ENCODE assay signal across 8 mouse cellular contexts in the genomic region with DNA sequence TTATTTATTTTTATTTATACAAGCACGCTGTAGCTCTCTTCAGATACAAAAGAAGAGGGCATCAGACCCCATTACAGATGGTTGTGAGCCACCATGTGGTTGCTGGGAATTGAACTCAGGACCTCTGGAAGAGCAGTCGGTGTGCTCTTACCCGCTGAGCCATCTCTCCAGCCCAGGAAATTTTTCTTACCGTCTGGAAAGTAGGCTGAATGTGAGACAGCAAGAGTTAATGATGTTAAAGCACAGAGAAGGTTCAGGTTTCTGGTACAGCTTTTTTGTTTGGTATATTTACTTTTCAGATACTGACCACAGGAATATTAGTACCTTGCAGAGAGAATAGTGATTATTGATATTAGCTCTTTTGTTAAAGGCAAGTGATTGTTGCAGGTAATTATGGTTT. TPM values are rescaled to one million over a fixed set of nuclear protein-coding genes. Genes with fewer than 3 reads are reported as not detected.
A peak's percentile ranks its signal among the peaks of the same experiment; 100 is the strongest.
DNase-seq lines count a peak whose midpoint lies in the region; ATAC-seq and TF ChIP-seq lines count a peak whose summit lies in the region.

No protein-coding gene starts in this region.

- H3K4me2 ChIP-seq in kidney, embryonic 14.5 days (replicated peaks; ENCODE audit: low read depth, low read length), result peak overlapping the region; percentile 96; the same call in 1 of the 2 replicates
- H3K4me2 ChIP-seq in hindbrain, embryonic 15.5 days, result peak overlapping the region; percentile 98
- H3K4me2 ChIP-seq in midbrain, embryonic 16.5 days (ENCODE audit: low read length), result peak overlapping the region; percentile 63

- H3K9me3 ChIP-seq in kidney, embryonic 14.5 days (ENCODE audit: control insufficient read depth, low read length), result no peaks in the 10 kb centered on the region
- no peaks in the 10 kb centered on the region for H3K9me3 ChIP-seq in hindbrain, embryonic 15.5 days
- no peaks in the 10 kb centered on the region for H3K9me3 ChIP-seq in midbrain, embryonic 16.5 days (replicated peaks; ENCODE audit: control insufficient read depth, low read length, poor library complexity, severe bottlenecking)

- peaks cover 3% of the 10 kb centered on the region; the same call in 1 of the 2 replicates for H3K36me3 ChIP-seq in kidney, embryonic 14.5 days (ENCODE audit: control insufficient read depth, insufficient read depth, low read length)
- no peaks in the 10 kb centered on the region for H3K36me3 ChIP-seq in hindbrain, embryonic 15.5 days
- H3K36me3 ChIP-seq in midbrain, embryonic 16.5 days (ENCODE audit: control insufficient read depth, insufficient read depth, low read length), result peaks cover 2% of the 10 kb centered on the region; the same call in 1 of the 2 replicates

- ATAC-seq in kidney, embryonic 14.5 days (ENCODE audit: low FRiP score, low TSS enrichment), result no peak
- ATAC-seq in hindbrain, embryonic 15.5 days (ENCODE audit: low FRiP score, low read depth), result no peak
- no peak for ATAC-seq in midbrain, embryonic 16.5 days

- 59% methylated on average over 4 of the region's 4 CpGs for WGBS in kidney, embryonic 14.5 days
- 49% methylated on average over 4 of the region's 4 CpGs for WGBS in hindbrain, embryonic 15.5 days
- WGBS in midbrain, embryonic 16.5 days, result 62% methylated on average over 4 of the region's 4 CpGs

- no peak overlapping the region for H3K9ac ChIP-seq in kidney, embryonic 14.5 days (ENCODE audit: low read depth, low read length)
- no peak overlapping the region for H3K9ac ChIP-seq in hindbrain, embryonic 15.5 days
- H3K9ac ChIP-seq in midbrain, embryonic 16.5 days (ENCODE audit: low read depth, low read length), result no peak overlapping the region

- TF ChIP-seq CTCF in cortical plate, adult 2 months (IDR thresholded peaks at IDR 0.05; ENCODE audit: extremely low read depth, insufficient read depth, low read length), result no peak

- no peak overlapping the region for H3K27ac ChIP-seq in kidney, embryonic 14.5 days (ENCODE audit: low read depth, low read length)
- H3K27ac ChIP-seq in cortical plate, adult 2 months (ENCODE audit: insufficient read depth, low read length), result no peak overlapping the region
- no peak overlapping the region for H3K27ac ChIP-seq in hindbrain, embryonic 15.5 days (replicated peaks)
- H3K27ac ChIP-seq in midbrain, embryonic 16.5 days (ENCODE audit: low read length), result no peak overlapping the region

- peak overlapping the region; percentile 97 for H3K4me3 ChIP-seq in kidney, embryonic 14.5 days (ENCODE audit: low read length)
- H3K4me3 ChIP-seq in cortical plate, adult 2 months (ENCODE audit: insufficient read depth, low read length), result peak overlapping the region; percentile 86
- H3K4me3 ChIP-seq in hindbrain, embryonic 15.5 days, result peak overlapping the region; percentile 100
- H3K4me3 ChIP-seq in midbrain, embryonic 16.5 days (ENCODE audit: low read depth, low read length), result peak overlapping the region; percentile 40

- TF ChIP-seq POLR2A in cortical plate, adult 2 months (IDR thresholded peaks at IDR 0.05; ENCODE audit: extremely low read depth, insufficient read depth, low read length), result no peak

- peaks cover 12% of the 10 kb centered on the region for H3K4me1 ChIP-seq in kidney, embryonic 14.5 days (ENCODE audit: control insufficient read depth, insufficient read depth, low read length)
- peaks cover 6% of the 10 kb centered on the region; the same call in 1 of the 2 replicates for H3K4me1 ChIP-seq in cortical plate, adult 2 months (ENCODE audit: control insufficient read depth, insufficient read depth, low read length)
- peaks cover 41% of the 10 kb centered on the region for H3K4me1 ChIP-seq in hindbrain, embryonic 15.5 days (replicated peaks)
- H3K4me1 ChIP-seq in midbrain, embryonic 16.5 days (ENCODE audit: control insufficient read depth, insufficient read depth, low read length), result peaks cover 27% of the 10 kb centered on the region

- H3K27me3 ChIP-seq in kidney, embryonic 14.5 days (ENCODE audit: control insufficient read depth, insufficient read depth, low read length), result no peaks in the 10 kb centered on the region
- no peaks in the 10 kb centered on the region for H3K27me3 ChIP-seq in hindbrain, embryonic 15.5 days
- H3K27me3 ChIP-seq in midbrain, embryonic 16.5 days (ENCODE audit: control insufficient read depth, insufficient read depth, low read depth, low read length), result no peaks in the 10 kb centered on the region

- DNase-seq in kidney, adult 9 months, result no peak
- DNase-seq in adrenal gland, postnatal 25 days, result no peak
- no peak for DNase-seq in left cerebral cortex, adult 18-20 months (ENCODE audit: low spot score in 2 of 2)
- DNase-seq in thymus, postnatal 0 days (ENCODE audit: low spot score), result no peak

RNA-seq across cellular contexts. Expression of a gene that starts 3.9 kb away (rescaled TPM):
- polyA plus RNA-seq in kidney, embryonic 14.5 days (2014; fragmentation: Nextera tagmentation; extraction: Ambion mirVana), result 16.8 and 16.9 TPM in 2 replicates
- 60.7 and 62.2 TPM in 2 replicates for polyA plus RNA-seq in cortical plate, adult 2 months (2012; rRNA removed)
- 10.6 and 13.5 TPM in 2 replicates for polyA plus RNA-seq in hindbrain, embryonic 15.5 days (2015; fragmentation: Nextera tagmentation; extraction: Ambion mirVana)
- 12.0 TPM in 2 replicates for polyA plus RNA-seq in midbrain, embryonic 16.5 days (2015; fragmentation: Nextera tagmentation; extraction: Ambion mirVana)
- 71.8 and 78.0 TPM in 2 replicates for total RNA-seq in adrenal gland, postnatal 25 days (2021)
- total RNA-seq in left cerebral cortex, adult 18-20 months (2021), result 100 to 1,000 TPM; 144 to 146 TPM
- polyA plus RNA-seq in thymus, postnatal 0 days (2015; fragmentation: Nextera tagmentation; extraction: Ambion mirVana), result 17.7 and 22.9 TPM in 2 replicates

RNA-seq across cellular contexts. Expression of a gene that starts 21.6 kb away (rescaled TPM):
- 78.2 and 90.8 TPM in 2 replicates for polyA plus RNA-seq in kidney, embryonic 14.5 days (2014; fragmentation: Nextera tagmentation; extraction: Ambion mirVana)
- 69.5 and 71.0 TPM in 2 replicates for polyA plus RNA-seq in cortical plate, adult 2 months (2012; rRNA removed)
- polyA plus RNA-seq in hindbrain, embryonic 15.5 days (2015; fragmentation: Nextera tagmentation; extraction: Ambion mirVana), result 109 and 112 TPM in 2 replicates
- polyA plus RNA-seq in midbrain, embryonic 16.5 days (2015; fragmentation: Nextera tagmentation; extraction: Ambion mirVana), result 116 and 120 TPM in 2 replicates
- 74.5 and 83.5 TPM in 2 replicates for total RNA-seq in adrenal gland, postnatal 25 days (2021)
- 10 to 100 TPM; 88.3 to 98.0 TPM for total RNA-seq in left cerebral cortex, adult 18-20 months (2021)
- 76.7 and 77.8 TPM in 2 replicates for polyA plus RNA-seq in thymus, postnatal 0 days (2015; fragmentation: Nextera tagmentation; extraction: Ambion mirVana)

Comparison
In these comparisons a context has a peak if more than half of its experiments do, and no peak if none do; other contexts are left out.
1. H3K4me3 ChIP-seq: peak in every context shown above with its lines; median percentile 100 in hindbrain, embryonic 15.5 days; 97 in kidney, embryonic 14.5 days; 86 in cortical plate, adult 2 months; 40 in midbrain, embryonic 16.5 days.